Mouse (Mus musculus): ENCODE measurements at regions not wholly inside any gene's neighbourhood (a gene's known extent, or its start where the extent isn't known, plus 50 kb on each side); places are given as distances from the start of the nearest gene placed in this dataset.

- no peak for DNase-seq
Measured at GRCm38 (mm10) chr19:55985518-55985917, 243.9 kb downstream of the Tcf7l2 start.

DNA sequence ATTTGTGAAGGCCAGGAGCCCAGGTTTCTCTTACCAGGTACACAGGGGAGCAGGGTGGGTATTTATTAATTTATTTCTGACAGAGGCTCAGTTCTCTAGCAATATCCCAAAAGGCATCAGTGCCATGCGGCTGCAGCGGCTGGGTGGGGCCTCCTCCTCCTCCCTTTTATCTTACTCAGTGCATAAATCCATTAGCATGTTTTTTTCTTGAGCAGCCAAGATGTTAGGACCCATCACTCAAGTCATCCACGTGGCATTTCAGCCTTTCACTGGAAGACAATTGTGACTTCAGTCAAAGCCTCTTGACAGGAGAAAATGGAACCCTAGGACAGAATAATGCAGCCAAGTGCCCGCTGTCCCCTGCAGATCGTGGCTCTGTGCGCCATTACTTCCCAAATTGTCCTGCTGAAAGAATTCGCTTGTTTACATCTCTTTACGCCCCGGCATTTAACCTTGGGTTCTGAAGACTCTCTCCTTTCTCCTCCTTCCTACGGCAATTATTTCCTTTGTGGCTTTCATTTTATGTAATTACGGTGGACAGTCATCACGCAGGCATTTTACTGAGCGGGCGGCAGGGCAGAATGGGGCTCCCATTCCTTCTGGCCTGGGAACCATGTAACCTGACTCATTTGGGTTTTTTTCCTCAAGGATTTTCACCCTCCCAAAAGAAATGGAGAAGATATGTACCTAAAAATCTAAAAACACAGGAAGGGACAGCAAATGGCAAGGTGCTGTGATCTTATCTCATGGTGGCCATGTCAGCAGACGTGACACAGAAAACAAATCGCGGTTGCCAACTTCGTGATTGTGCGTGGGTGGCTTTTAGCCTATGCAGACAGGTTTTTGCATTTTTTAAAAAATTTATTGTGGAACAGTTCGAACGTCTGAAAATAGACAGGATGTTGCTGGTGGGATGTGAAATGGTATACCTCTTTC lies 250.4 kb downstream of the Tcf7l2 start:
- DNase-seq, result no peak

GRCm38 (mm10) chr19:55992727-55993066 lies 251.1 kb downstream of the Tcf7l2 start:
- no peak for DNase-seq

DNA sequence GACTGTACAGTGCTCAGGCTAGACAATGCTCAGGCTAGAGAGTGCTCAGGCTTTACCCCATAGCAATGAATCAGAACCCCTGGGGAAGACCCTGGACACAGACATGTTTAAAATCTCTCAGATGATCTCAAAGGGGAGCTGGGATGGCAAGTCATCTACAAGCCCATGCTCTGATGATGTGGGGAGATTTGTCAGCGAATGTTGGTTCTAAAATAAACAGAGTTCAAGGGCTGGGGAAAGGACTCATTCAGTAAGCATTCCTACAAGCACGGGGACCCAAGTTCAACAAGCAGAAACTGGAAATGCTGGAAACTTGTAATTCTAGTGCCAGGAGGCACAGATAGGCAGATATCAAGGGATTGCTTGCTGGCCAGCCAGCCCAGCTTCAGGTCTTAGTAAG lies 254.1 kb downstream of the Tcf7l2 start:
- DNase-seq, result no peak

- peak in 1 of 2 experiments; percentile 4 for DNase-seq
Measured at GRCm38 (mm10) chr19:55998454-55999180, 257.0 kb downstream of the Tcf7l2 start.

DNA sequence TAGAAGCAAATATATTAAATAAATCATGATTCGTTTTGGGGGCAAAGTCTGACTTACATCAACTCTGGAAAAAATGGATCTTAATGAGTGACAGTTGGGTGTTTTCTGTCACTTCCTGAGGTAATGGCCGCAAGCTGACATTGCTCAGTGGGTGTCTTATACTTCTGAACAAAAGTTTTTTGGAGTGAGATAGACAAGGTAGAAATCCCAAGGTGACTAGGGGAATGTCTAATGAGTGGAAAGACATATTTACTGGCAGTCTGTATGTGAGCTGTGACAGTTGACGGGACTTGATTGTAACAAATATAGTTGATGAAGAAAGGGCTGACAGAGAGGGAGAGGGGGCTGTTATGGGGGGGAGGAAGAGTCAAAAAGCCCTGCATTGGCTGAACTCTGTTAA lies 257.8 kb downstream of the Tcf7l2 start:
- no peak for DNase-seq

- no peak for DNase-seq
Measured at GRCm38 (mm10) chr19:56001428-56001827, 259.8 kb downstream of the Tcf7l2 start.

GRCm38 (mm10) chr19:56005886-56006285 lies 264.3 kb downstream of the Tcf7l2 start:
- no peak for DNase-seq

GRCm38 (mm10) chr19:56007433-56007832 lies 265.8 kb downstream of the Tcf7l2 start:
- DNase-seq, result no peak

DNA sequence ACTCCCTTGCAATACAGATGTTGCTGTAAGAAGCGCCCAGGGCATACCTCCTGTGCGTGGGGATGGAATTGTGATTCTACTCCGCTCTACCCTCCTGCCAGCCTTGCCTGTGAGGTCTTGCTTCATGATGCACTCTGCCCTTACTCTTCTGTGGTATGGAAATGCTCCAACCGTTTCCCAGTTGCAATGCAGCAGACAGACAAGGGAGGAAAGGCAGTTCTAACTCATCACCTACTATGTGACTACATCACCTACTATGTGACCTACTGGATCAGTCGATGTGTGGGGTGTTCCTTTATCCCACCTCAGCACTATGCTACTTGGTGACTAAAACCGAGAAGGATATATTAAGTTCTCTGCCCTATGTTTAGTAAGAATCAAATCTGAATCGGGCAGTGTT lies 269.1 kb downstream of the Tcf7l2 start:
- no peak for DNase-seq

DNA sequence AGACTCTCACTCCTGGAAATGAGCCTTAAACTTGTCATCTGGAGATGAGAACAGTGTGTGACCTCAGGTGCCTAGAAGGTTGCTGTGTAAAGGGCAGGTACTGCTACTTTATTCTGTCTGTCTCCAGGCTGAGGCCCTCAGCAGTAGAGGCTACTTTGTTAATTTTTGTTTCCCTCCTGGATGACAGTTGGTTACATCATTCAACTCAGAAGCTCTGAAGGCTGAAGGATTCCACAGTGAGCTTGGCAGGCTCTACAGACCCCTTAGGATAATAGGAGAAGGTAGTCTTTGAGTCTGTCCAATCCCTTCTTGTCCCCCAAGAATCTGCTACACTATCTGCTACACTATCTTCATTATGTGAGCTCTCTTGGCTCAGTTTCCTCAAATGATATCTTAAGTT lies 269.7 kb downstream of the Tcf7l2 start:
- DNase-seq, result no peak

DNA sequence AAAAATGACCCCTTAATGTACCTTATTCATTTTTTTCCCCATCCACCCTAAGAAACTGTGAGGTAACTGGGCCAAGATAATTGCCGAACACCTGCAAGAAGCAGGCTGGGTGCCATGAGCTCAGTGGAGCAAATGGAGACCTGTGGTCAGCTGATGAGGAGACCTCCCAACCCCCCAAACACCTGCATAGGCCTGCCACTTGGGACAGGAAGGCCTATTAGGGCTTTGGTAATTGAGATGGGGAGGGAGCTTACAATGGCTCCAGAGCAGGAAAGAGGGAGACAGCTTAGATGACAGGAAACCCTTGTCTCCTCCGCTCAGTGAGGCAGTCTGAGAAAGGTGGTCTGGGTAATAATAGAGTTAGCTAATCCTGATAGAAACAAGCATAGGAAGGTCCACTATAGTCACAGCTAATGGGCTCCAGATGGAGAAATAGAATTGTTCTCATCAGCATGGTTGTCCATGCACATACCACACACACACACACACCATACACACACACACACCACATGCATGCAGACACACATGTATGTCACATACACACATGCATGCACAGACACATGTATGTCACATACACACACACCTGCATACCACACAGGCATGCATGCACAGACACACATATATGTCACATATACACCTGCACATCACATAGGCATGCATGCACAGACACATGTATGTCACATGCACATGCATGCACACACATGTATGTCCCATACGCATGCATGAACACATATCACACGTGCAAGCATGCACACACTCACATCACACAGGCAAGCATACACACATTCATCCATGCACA lies 270.2 kb upstream of the Habp2 start:
- no peak for DNase-seq

DNA sequence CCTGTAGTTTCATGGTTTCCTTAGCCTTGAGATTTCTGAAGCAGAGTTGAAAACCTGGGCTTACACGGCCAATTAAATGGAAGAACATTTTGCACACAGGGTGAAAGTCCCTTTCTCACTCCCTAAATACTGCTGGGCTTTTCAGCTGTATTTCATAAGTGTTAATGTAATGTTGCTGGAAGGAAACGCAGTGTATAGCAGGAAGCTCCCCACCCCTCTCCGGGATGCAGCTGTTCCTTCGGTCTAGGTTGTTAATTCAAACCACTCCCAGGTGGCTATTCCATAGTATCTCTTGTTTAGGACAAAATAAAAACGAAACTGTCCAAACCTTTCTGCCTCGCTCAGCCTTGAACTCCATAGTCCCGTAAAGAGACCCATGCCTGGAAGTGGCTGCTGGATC lies 269.4 kb upstream of the Habp2 start:
- DNase-seq, result no peak

GRCm38 (mm10) chr19:56019143-56019542 lies 267.8 kb upstream of the Habp2 start:
- DNase-seq, result no peak

- DNase-seq, result no peak
Measured at GRCm38 (mm10) chr19:56022348-56022747, 264.6 kb upstream of the Habp2 start.

- DNase-seq, result no peak
Measured at GRCm38 (mm10) chr19:56024599-56024998, 262.3 kb upstream of the Habp2 start.

DNA sequence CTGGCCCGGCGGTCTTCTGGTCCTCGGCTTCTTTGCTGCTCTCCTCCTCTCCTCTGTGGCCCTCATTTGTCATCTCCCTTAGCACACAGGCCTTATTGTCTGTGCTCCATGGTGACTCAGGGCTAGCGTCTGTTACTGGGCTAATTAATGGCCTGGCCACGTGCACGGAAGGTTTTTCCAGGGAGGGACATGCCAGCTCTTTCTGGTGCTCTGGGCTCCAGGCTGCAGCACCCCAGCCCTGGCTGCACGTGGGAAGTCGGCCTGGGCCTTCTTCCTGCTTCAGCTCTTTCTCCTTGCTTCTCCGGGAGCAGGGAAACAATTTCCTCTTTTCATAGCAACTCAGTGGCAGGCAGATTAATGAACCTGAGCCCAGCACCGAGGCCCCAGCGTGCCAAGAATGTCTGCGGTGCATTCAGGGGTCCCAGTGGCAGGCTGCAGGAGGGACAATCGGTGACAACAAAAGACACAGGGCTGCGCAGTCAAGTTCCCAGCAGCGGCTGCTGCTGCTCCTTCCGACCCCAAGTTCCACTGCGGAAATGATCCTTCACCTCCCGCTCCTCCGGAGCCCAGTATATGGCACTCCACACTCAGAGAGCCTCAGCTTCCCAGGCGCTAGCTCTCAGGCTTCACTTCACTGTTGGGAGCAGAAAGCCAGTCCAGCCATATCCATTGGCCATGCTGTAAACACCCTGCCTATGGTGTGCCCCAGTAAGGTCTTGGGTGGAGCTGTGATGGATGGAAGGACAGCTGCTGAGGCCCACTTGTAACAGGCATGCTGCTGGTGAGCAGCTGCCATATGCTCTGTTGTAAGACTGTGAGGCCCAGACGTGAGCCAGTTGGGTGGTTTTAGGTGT lies 257.3 kb upstream of the Habp2 start:
- DNase-seq, result peak in 1 of 2 experiments; percentile 6

- no peak for DNase-seq
Measured at GRCm38 (mm10) chr19:56030401-56030925, 256.5 kb upstream of the Habp2 start.

GRCm38 (mm10) chr19:56034552-56034951 lies 252.4 kb upstream of the Habp2 start:
- DNase-seq, result no peak

- DNase-seq, result no peak
Measured at GRCm38 (mm10) chr19:56037584-56037983, 249.4 kb upstream of the Habp2 start.

GRCm38 (mm10) chr19:56039091-56040004 lies 247.6 kb upstream of the Habp2 start:
- DNase-seq, result no peak

Measured in kidney, adult 8-10 months (tissue).